Mouse (Mus musculus) forebrain, embryonic 14.5 days (tissue): ENCODE results near the gene Gm21830. TPM values are rescaled to one million over a fixed set of nuclear protein-coding genes. Genes with fewer than 3 reads are reported as not detected.
A peak's percentile ranks its signal among the peaks of the same experiment; 100 is the strongest.
"Not testable (repeated sequence)": the region's sequence is repeated elsewhere in the genome, so short reads cannot be mapped to it uniquely, and the experiment has no call there.

Experiments
- ATAC-seq: fragments of 200-750 bp; cut with Nextera tagmentation; 2 replicates; pipeline ENCODE4 v1.8.0; 2017; ENCODE audit warnings: mild to moderate bottlenecking, moderate library complexity
- DNase-seq: peaks from one replicate; pipeline ENCODE4 v3.0.0-alpha.2; 2015; ENCODE audit warnings: low spot score
- H3K27ac ChIP-seq: fragments of 300-500 bp; sonication (generic); 2 replicates; pipeline ENCODE4 v1.5.1; 2014; ENCODE audit warnings: low read depth, mild to moderate bottlenecking, control low read depth, low read length, moderate library complexity
- H3K27me3 ChIP-seq: fragments of 300-500 bp; sonication (generic); replicated peaks from 2 replicates; pipeline ENCODE4 v1.6.1; 2014; ENCODE audit warnings: low read length, control low read depth, mixed read lengths; ENCODE audit not compliant: control insufficient read depth, insufficient read depth
- H3K36me3 ChIP-seq: fragments of 300-500 bp; sonication (generic); 2 replicates; pipeline ENCODE4 v1.6.1; 2014; ENCODE audit warnings: low read length, control low read depth; ENCODE audit not compliant: control insufficient read depth, insufficient read depth
- H3K4me1 ChIP-seq: fragments of 300-500 bp; sonication (generic); 2 replicates; pipeline ENCODE4 v1.6.1; 2014; ENCODE audit warnings: antibody characterized with exemption, low read length, control low read depth; ENCODE audit not compliant: control insufficient read depth, insufficient read depth
- H3K4me2 ChIP-seq: fragments of 300-500 bp; sonication (generic); 2 replicates; pipeline ENCODE4 v1.6.1; 2014; ENCODE audit warnings: mild to moderate bottlenecking, control low read depth, low read length
- H3K4me3 ChIP-seq: fragments of 300-500 bp; sonication (generic); 2 replicates; pipeline ENCODE4 v1.5.1; 2014; ENCODE audit warnings: low read depth, low read length, control low read depth
- H3K9ac ChIP-seq: fragments of 300-500 bp; sonication (generic); 2 replicates; pipeline ENCODE4 v1.6.1; 2014; ENCODE audit warnings: mild to moderate bottlenecking, low read length, control low read depth, moderate library complexity
- H3K9me3 ChIP-seq: fragments of 300-500 bp; sonication (generic); replicated peaks from 2 replicates; pipeline ENCODE4 v1.6.1; 2016; ENCODE audit warnings: low read length, control low read depth, mixed read lengths; ENCODE audit not compliant: control insufficient read depth
- whole genome bisulfite sequencing: fragments of 180-500 bp; shearing (Covaris S2); extraction: QIAGEN DNeasy Blood & Tissue Kit; methylation state at CpG from one replicate; pipeline ENCODE4 v1.1.7; 2014; 5-methylcytosine and 5-hydroxymethylcytosine counted together
- polyA plus RNA-seq: library from polyadenylated mRNA; unstranded; fragments of >200 nt; fragmentation: Nextera tagmentation; extraction: Ambion mirVana; gene quantifications from 2 replicates; pipeline ENCODE4 v1.2.1, GENCODE M21; 2014

The Gm21830 gene
- polyA plus RNA-seq, 1 experiment from 2014 or later, result not detected

- H3K4me2 ChIP-seq, result no peak overlapping the region
- H3K27ac ChIP-seq, result no peak overlapping the region
- 73% methylated on average over 12 of the region's 12 CpGs for WGBS
- H3K9ac ChIP-seq, result no peak overlapping the region
- H3K9me3 ChIP-seq, result no peaks in the 10 kb centered on the region
- H3K27me3 ChIP-seq, result no peaks in the 10 kb centered on the region
- H3K4me3 ChIP-seq, result no peak overlapping the region
- H3K4me1 ChIP-seq, result no peaks in the 10 kb centered on the region
- no peak for DNase-seq
- no peak for ATAC-seq
- no peaks in the 10 kb centered on the region for H3K36me3 ChIP-seq
Measured at GRCm38 (mm10) chr2:67447206-67447605, 33.7 kb downstream of the Gm21830 start.

- DNase-seq (no peak), ATAC-seq (no peak)
- no peaks in the 10 kb centered on the region for H3K9me3 ChIP-seq
- H3K36me3 ChIP-seq, result no peaks in the 10 kb centered on the region
- H3K4me2 ChIP-seq, result no peak overlapping the region
- H3K9ac ChIP-seq, result no peak overlapping the region
- H3K27ac ChIP-seq, result no peak overlapping the region
- no peaks in the 10 kb centered on the region for H3K4me1 ChIP-seq
- no peaks in the 10 kb centered on the region for H3K27me3 ChIP-seq
- H3K4me3 ChIP-seq, result no peak overlapping the region
- WGBS, result 86% methylated on average over 3 of the region's 3 CpGs
Measured at GRCm38 (mm10) chr2:67460857-67461256, 47.3 kb downstream of the Gm21830 start.

GRCm38 (mm10) chr2:67467036-67467435 lies 53.5 kb downstream of the Gm21830 start:
- Histone ChIP-seq H3K4me2 (no peak overlapping the region), H3K27ac (no peak overlapping the region), H3K36me3 (no peaks in the 10 kb centered on the region), H3K27me3 (no peaks in the 10 kb centered on the region), H3K4me3 (no peak overlapping the region), H3K4me1 (no peaks in the 10 kb centered on the region), H3K9ac (no peak overlapping the region), H3K9me3 (no peaks in the 10 kb centered on the region)
- DNase-seq (no peak), ATAC-seq (no peak)
- 91% methylated on average over 7 of the region's 7 CpGs for WGBS

- ATAC-seq, H3K4me2 ChIP-seq, H3K9ac ChIP-seq, H3K4me1 ChIP-seq, H3K36me3 ChIP-seq, H3K27me3 ChIP-seq, H3K9me3 ChIP-seq, DNase-seq, H3K4me3 ChIP-seq, H3K27ac ChIP-seq: not testable (repeated sequence)
- WGBS, result 90% methylated on average over 5 of the region's 5 CpGs
Measured at GRCm38 (mm10) chr2:67470030-67470429, 56.5 kb downstream of the Gm21830 start.

- Histone ChIP-seq H3K4me2 (no peak overlapping the region), H3K27me3 (no peaks in the 10 kb centered on the region), H3K27ac (no peak overlapping the region), H3K36me3 (no peaks in the 10 kb centered on the region), H3K9ac (no peak overlapping the region), H3K9me3 (no peaks in the 10 kb centered on the region), H3K4me1 (no peaks in the 10 kb centered on the region), H3K4me3 (no peak overlapping the region)
- peak; percentile 83 for DNase-seq
- WGBS, result 17% methylated on average over 6 of the region's 6 CpGs
- ATAC-seq, result peak; percentile 68; the same call in 1 of the 2 replicates
Measured at GRCm38 (mm10) chr2:67477753-67478152, 64.2 kb downstream of the Gm21830 start.

GRCm38 (mm10) chr2:67481051-67481450 lies 67.5 kb downstream of the Gm21830 start:
- H3K27me3 ChIP-seq, result no peaks in the 10 kb centered on the region
- WGBS, result 69% methylated on average over 3 of the region's 3 CpGs
- no peak for ATAC-seq

More at GRCm38 (mm10) chr2:67481051-67481450, 67.5 kb downstream of the Gm21830 start:
- H3K9ac ChIP-seq, result no peak overlapping the region
- no peaks in the 10 kb centered on the region for H3K4me1 ChIP-seq
- no peak overlapping the region for H3K4me3 ChIP-seq
- H3K27ac ChIP-seq, result no peak overlapping the region
- no peak for DNase-seq
- no peaks in the 10 kb centered on the region for H3K36me3 ChIP-seq
- H3K4me2 ChIP-seq, result no peak overlapping the region
- no peaks in the 10 kb centered on the region for H3K9me3 ChIP-seq

Other genes with a start within 250 kb of the Gm21830 start
- gene Gm26727, start 19.5 kb downstream of the Gm21830 start, polyA plus RNA-seq, result not detected in 2 replicates
- gene Xirp2, start 32.3 kb downstream of the Gm21830 start, polyA plus RNA-seq, result not detected in 2 replicates
- gene B3galt1, start 152.1 kb downstream of the Gm21830 start, polyA plus RNA-seq, result 45.2 and 54.4 TPM in 2 replicates